Comparison of ENCODE assay signal across 8 mouse cellular contexts in the genomic region with DNA sequence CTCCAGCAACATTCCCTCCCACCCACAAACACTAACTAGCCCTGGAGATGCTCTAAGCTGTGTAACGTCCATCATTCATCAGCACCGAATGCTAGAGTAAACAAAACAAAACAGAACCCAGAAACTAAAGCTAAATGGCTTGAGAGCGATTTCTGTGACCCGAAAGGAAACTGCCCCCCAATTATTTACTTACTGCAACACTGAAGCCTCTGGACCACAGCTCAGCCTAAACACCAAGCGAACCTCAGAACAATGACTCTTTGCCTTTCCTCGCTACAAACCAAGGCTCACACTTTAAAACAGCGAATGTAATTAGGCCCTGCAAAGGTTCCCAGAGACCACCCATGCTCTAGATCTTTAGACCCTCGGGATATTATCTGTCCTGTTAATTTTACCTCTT. TPM values are rescaled to one million over a fixed set of nuclear protein-coding genes. Genes with fewer than 3 reads are reported as not detected.
DNase-seq lines count a peak whose midpoint lies in the region; ATAC-seq lines count a peak whose summit lies in the region.
"Had no signal": no experiment of that assay in that cellular context is flagged by ENCODE, and none has a peak within 500 bp of the region (broad histone marks: within the 10 kb centered on the region; RNA-seq: fewer than 3 reads in every experiment).

No protein-coding gene starts in this region.

- no peaks in the 10 kb centered on the region for H3K36me3 ChIP-seq in lung, embryonic 15.5 days
- no peaks in the 10 kb centered on the region for H3K36me3 ChIP-seq in forebrain, embryonic 15.5 days
- H3K36me3 ChIP-seq in limb, embryonic 11.5 days (ENCODE audit: control insufficient read depth, insufficient read depth, low read length), result no peaks in the 10 kb centered on the region
- no peaks in the 10 kb centered on the region for H3K36me3 ChIP-seq in stomach, embryonic 15.5 days

- DNase-seq in lung, postnatal 36 days, result no peak
- peak; percentile 34 for DNase-seq in limb, embryonic 11.5 days (ENCODE audit: low spot score)
- DNase-seq in right cerebral cortex, postnatal 36 days (ENCODE audit: low spot score in 2 of 2), result no peak
- no peak for DNase-seq in left cerebral cortex, adult 8-10 months (ENCODE audit: low spot score in 2 of 2)

- 5% methylated on average over 8 of the region's 8 CpGs for WGBS in lung, embryonic 15.5 days
- WGBS in forebrain, embryonic 15.5 days, result 6% methylated on average over 8 of the region's 8 CpGs
- 4% methylated on average over 8 of the region's 8 CpGs for WGBS in limb, embryonic 11.5 days
- WGBS in stomach, embryonic 15.5 days, result 11% methylated on average over 8 of the region's 8 CpGs

- no peaks in the 10 kb centered on the region for H3K9me3 ChIP-seq in lung, embryonic 15.5 days
- no peaks in the 10 kb centered on the region for H3K9me3 ChIP-seq in forebrain, embryonic 15.5 days
- no peaks in the 10 kb centered on the region for H3K9me3 ChIP-seq in limb, embryonic 11.5 days (ENCODE audit: control insufficient read depth, low read length)
- no peaks in the 10 kb centered on the region for H3K9me3 ChIP-seq in stomach, embryonic 15.5 days

- no peaks in the 10 kb centered on the region for H3K27me3 ChIP-seq in lung, embryonic 15.5 days
- peaks cover 4% of the 10 kb centered on the region; the same call in 1 of the 2 replicates for H3K27me3 ChIP-seq in forebrain, embryonic 15.5 days
- no peaks in the 10 kb centered on the region for H3K27me3 ChIP-seq in limb, embryonic 11.5 days (ENCODE audit: control insufficient read depth, insufficient read depth, low read length)
- H3K27me3 ChIP-seq in stomach, embryonic 15.5 days (replicated peaks), result no peaks in the 10 kb centered on the region

- no peak for ATAC-seq in lung, embryonic 15.5 days (ENCODE audit: borderline replicate concordance, extremely low read depth, low FRiP score, low TSS enrichment)
- no peak for ATAC-seq in forebrain, embryonic 15.5 days (replicated peaks)
- no peak for ATAC-seq in limb, embryonic 11.5 days (ENCODE audit: insufficient number of reproducible peaks, low FRiP score, low TSS enrichment, low read depth)
- no peak for ATAC-seq in stomach, embryonic 15.5 days (ENCODE audit: insufficient read depth, low FRiP score, low read depth)

- peaks cover 39% of the 10 kb centered on the region for H3K4me1 ChIP-seq in lung, embryonic 15.5 days
- peaks cover 15% of the 10 kb centered on the region for H3K4me1 ChIP-seq in forebrain, embryonic 15.5 days
- H3K4me1 ChIP-seq in limb, embryonic 11.5 days (ENCODE audit: control insufficient read depth, insufficient read depth, low read length), result peaks cover 36% of the 10 kb centered on the region
- H3K4me1 ChIP-seq in stomach, embryonic 15.5 days, result no peaks in the 10 kb centered on the region; the same call in 1 of the 2 replicates

- peak overlapping the region; percentile 56 for H3K9ac ChIP-seq in lung, embryonic 15.5 days
- H3K9ac ChIP-seq in forebrain, embryonic 15.5 days (replicated peaks), result no peak overlapping the region
- peak overlapping the region; percentile 57 for H3K9ac ChIP-seq in limb, embryonic 11.5 days (ENCODE audit: low read length)
- no peak overlapping the region; the same call in 1 of the 2 replicates for H3K9ac ChIP-seq in stomach, embryonic 15.5 days

- peak overlapping the region; percentile 87 for H3K27ac ChIP-seq in lung, embryonic 15.5 days
- H3K27ac ChIP-seq in forebrain, embryonic 15.5 days (replicated peaks), result no peak overlapping the region
- peak overlapping the region; percentile 53 for H3K27ac ChIP-seq in limb, embryonic 11.5 days (replicated peaks; ENCODE audit: low read depth, low read length)
- H3K27ac ChIP-seq in stomach, embryonic 15.5 days, result peak overlapping the region; percentile 82

- peak overlapping the region; percentile 52 for H3K4me3 ChIP-seq in lung, embryonic 15.5 days
- H3K4me3 ChIP-seq in forebrain, embryonic 15.5 days, result peak overlapping the region; percentile 22; the same call in 1 of the 2 replicates
- peak overlapping the region; percentile 37 for H3K4me3 ChIP-seq in limb, embryonic 11.5 days (ENCODE audit: low read depth, low read length)
- peak overlapping the region; percentile 41 for H3K4me3 ChIP-seq in stomach, embryonic 15.5 days (replicated peaks)
- H3K4me3 ChIP-seq: myocyte had no signal

- peak overlapping the region; percentile 57 for H3K4me2 ChIP-seq in lung, embryonic 15.5 days
- peak overlapping the region; percentile 41 for H3K4me2 ChIP-seq in forebrain, embryonic 15.5 days (replicated peaks)
- peak overlapping the region; percentile 48 for H3K4me2 ChIP-seq in limb, embryonic 11.5 days (ENCODE audit: low read depth, severe bottlenecking)
- peak overlapping the region; percentile 46 for H3K4me2 ChIP-seq in stomach, embryonic 15.5 days

RNA-seq across cellular contexts. Expression of a gene that starts 1.0 kb away (rescaled TPM):
- polyA plus RNA-seq in lung, embryonic 15.5 days (2015; fragmentation: Nextera tagmentation; extraction: Ambion mirVana), result 30.5 and 35.1 TPM in 2 replicates
- 1.7 TPM in 2 replicates for polyA plus RNA-seq in forebrain, embryonic 15.5 days (2015; fragmentation: Nextera tagmentation; extraction: Ambion mirVana)
- polyA plus RNA-seq in limb, embryonic 11.5 days (2014; fragmentation: Nextera tagmentation; extraction: Ambion mirVana), result 15.1 and 18.0 TPM in 2 replicates
- polyA plus RNA-seq in stomach, embryonic 15.5 days (2015; fragmentation: Nextera tagmentation; extraction: Ambion mirVana), result 10.7 and 11.1 TPM in 2 replicates
- total RNA-seq in left cerebral cortex, adult 8-10 months (2022), result 1 to 10 TPM; 2.0 to 2.6 (median 2.2) TPM

Comparison
In these comparisons a context has a peak if more than half of its experiments do, and no peak if none do; other contexts are left out.
1. H3K9ac ChIP-seq: peak in lung, embryonic 15.5 days (single experiment) and limb, embryonic 11.5 days (single experiment); none in forebrain, embryonic 15.5 days (single experiment) and stomach, embryonic 15.5 days (single experiment).
2. Peak in every context shown above with its lines, with median percentiles within 50 percentile points of each other: H3K4me2 ChIP-seq and H3K4me3 ChIP-seq.